Mouse (Mus musculus): Measurements from ENCODE around the gene B3galt1. TPM values are rescaled to one million over a fixed set of nuclear protein-coding genes. Genes with fewer than 3 reads are reported as not detected.

The B3galt1 gene
- 0.18 and 0.37 TPM in 2 replicates for polyA plus RNA-seq (2012; rRNA removed)

DNA sequence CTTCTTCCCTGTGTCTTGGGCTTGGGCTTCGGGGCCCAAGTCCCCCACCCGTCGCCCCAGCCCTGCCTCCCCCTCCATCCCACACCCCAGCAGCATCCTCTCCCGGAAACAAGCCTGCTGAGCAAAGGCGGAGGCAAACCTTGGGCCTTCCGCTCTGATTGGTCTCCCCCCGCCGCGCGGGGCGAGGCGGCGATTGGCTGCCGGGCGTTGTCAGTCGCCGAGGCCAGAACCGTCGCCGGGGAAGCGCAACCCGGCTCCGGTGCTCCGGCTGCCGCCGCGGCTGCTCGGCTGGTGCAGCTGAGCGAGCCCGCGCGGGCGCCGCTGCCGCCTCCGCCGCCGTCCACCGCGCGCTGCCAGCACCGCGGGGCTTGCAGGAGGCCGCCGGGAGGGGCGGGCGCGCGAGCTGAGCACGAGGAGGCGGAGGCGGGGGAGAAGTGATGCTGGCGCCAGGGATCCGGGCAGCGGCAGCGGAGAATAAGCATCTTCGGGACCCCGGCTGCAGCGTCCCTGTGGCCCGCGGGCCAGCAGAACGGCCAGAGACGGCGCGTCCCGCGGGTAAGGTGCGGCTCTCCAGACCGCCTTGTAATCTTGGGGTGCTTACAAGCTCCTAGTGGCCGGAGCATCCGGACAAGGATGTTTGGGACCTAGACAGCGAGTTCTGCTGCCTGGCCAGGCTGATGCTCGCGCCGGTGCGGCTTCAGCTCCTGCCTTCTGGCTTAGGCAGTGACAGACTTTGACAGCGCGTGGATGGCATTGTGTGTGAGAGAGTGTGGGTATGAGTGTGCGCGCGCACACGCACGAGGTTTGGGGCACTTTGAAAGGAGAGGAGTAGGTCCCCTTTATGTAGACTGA is at the start of gene B3galt1:
Gene B3galt1, plus strand, starts transcription at position 392 of the 852 bp plus-strand sequence.

Other genes starting within 250 kb of the B3galt1 start
- not detected in 2 replicates for gene Gm21830, start 152.1 kb upstream of the B3galt1 start, polyA plus RNA-seq (2012; rRNA removed)
- gene Gm26727, start 132.7 kb upstream of the B3galt1 start, polyA plus RNA-seq (2012; rRNA removed), result not detected in 2 replicates
- gene Xirp2, start 119.9 kb upstream of the B3galt1 start, polyA plus RNA-seq (2012; rRNA removed), result not detected in 2 replicates